Mouse (Mus musculus) hematopoietic multipotent progenitor cell, adult 10-12 weeks (in vitro differentiated cells): ENCODE data around the gene Otud7a. TPM values are rescaled to one million over a fixed set of nuclear protein-coding genes. Genes with fewer than 3 reads are reported as not detected.

ENCODE experiments used
- polyA plus RNA-seq: library from polyadenylated mRNA; stranded (reverse); fragments of >175 nt; gene quantifications from 2 replicates; pipeline ENCODE4 v1.2.3, GENCODE M21; 2012; ENCODE audit warnings: low replicate concordance

Gene Otud7a
- polyA plus RNA-seq: 0.07 TPM in 1 of 2 replicates, not detected in the other

DNA sequence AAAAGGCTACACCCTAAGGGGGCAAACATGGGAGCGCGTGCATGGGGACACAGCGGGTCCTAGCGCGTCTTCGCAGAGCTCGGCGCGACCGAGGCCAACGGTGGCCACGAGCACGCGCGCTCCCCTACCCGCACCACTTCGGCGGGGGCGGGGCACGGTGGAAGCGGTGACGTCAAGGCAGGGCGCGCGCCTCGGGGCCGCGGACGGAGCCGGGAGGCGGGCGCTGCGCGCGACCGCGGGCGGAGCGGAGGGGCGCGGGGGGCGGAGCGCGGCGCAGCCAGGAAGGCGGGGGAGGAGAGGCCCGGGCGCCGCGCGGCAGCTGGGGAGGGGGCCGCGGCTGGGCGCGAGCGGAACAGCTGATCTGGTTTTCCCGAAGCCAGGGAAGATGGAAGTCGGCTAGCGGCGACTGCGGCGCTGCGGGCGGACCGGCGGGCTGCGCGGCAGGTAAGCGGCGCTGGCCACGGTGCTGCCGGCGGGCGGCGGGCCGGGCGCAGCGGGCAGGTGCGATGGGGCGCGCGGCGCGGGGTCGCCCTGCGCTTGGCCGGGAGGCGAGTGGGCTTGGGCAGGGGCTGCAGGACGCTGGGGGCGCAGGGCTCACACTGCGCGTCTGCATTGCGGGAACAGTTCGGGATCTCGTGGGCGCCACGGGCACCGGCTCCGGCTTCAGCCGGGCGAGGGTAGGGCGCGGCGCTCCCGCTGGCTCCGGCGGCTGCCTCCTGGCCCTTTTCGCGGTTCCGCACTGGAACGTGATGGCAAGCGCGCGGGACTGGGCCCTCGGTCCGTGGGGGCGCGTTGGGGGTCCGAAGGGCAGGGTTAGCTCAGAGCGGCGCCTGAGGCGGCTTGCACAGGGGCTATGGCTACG, at the start of gene Otud7a:
TSS of gene Otud7a (plus strand) at position 268 of the 862 bp plus-strand sequence.

Other genes with a start within 250 kb of the Otud7a start
- gene Chrna7, start 232.2 kb upstream of the Otud7a start, polyA plus RNA-seq: not detected in 2 replicates